Mouse (Mus musculus) granulocyte monocyte progenitor cell, adult 5-6 weeks (primary cell): ENCODE data around the gene Car2. TPM values are rescaled to one million over a fixed set of nuclear protein-coding genes. Genes with fewer than 3 reads are reported as not detected.

Experiments used
- ATAC-seq: replicated peaks from 2 replicates; pipeline ENCODE4 v1.8.0; 2016; ENCODE audit warnings: mild to moderate bottlenecking, moderate TSS enrichment, inconsistent platforms; ENCODE audit not compliant: poor library complexity, severe bottlenecking
- total RNA-seq, 2 experiments: library from RNA; stranded (forward) in 1 of 2; stranded (reverse) in 1 of 2; fragments of 200-712, 200-1000 nt in 1 of 2; fragments of >200 nt in 1 of 2; fragmentation: Nextera tagmentation in 1 of 2; gene quantifications; 2 replicates each; pipeline ENCODE4 v1.2.3; 2014 to 2017

Car2 gene
- total RNA-seq, 2 experiments from 2014 or later, result 13.0 to 15.5 TPM

DNA sequence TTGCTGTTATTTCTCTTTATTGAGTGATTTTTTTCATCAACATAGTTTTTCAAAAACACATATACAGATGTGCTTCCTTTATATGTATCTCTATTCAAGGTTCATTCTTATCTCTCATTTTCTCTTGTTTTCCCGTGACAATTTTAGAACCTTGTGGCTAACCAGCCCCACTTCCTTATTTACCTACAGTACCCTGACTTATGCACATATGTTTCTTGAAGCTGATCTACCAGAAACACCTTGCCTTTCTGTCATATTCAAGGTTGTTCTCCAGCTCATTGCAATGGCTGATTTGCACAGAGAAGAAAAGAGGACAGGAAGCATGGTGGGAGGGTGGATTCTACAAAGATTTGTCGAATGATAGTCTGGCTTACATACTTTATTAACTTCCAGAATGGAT, 29.3 kb downstream of the Car2 start:
- ATAC-seq, result peak; percentile 37; the same call in 1 of the 2 replicates

DNA sequence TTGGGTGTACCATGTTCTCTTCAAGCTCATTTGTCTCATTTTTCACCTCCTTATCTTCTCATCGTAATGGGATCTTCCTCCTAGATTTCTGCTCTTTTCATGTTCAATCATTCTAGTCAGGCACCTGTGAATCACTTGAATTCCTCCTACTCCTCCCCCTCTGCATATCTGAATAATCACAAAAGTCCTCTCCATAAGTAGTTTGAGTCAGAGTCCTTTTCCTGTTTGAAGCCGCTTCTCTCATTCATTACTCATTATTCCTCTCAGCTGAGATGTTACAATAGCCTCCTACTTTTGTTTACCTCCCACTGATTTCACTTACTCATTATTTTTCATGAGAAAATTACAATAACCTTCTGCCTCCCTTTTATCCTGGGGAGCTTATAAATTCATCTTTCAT, 31.2 kb downstream of the Car2 start:
- no peak for ATAC-seq

DNA sequence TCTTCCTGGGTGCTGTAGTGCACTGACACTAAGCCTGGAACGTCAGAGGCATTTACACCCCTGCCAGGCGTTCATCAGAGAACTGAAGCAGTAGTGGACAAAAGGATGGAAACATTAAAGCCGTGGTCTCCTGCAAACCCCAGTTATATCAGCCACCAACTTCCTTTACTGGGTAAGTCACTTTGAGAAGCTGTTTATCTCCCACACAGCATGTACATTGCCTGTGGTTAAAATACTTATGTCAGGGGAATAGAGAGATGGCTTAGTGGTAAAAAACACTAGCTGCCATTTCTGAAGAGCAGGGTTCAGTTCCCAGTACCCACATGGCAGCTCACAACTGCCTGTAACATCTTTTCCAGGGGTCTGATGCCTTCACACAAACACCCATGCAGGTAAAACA, 58.6 kb downstream of the Car2 start:
- ATAC-seq, result no peak

DNA sequence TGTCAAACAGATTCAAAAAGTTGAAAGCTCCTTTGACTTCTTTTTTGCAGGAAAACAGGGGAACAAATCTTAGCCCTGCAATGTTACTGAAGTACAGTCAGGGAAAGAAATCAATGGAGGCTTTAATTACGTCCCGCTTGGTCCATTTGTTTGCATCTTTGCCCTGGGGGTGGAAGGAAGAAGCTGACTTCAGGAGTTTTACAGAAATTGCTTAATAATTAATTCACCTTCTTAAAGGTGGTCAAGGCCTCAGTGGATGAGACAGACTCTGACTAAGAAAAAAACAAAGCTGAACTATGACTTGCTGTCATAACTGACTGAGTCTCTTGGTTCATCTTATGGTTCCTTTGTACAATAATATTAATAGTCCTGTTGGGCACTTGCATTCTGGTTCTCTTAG, 59.6 kb downstream of the Car2 start:
- no peak for ATAC-seq

DNA sequence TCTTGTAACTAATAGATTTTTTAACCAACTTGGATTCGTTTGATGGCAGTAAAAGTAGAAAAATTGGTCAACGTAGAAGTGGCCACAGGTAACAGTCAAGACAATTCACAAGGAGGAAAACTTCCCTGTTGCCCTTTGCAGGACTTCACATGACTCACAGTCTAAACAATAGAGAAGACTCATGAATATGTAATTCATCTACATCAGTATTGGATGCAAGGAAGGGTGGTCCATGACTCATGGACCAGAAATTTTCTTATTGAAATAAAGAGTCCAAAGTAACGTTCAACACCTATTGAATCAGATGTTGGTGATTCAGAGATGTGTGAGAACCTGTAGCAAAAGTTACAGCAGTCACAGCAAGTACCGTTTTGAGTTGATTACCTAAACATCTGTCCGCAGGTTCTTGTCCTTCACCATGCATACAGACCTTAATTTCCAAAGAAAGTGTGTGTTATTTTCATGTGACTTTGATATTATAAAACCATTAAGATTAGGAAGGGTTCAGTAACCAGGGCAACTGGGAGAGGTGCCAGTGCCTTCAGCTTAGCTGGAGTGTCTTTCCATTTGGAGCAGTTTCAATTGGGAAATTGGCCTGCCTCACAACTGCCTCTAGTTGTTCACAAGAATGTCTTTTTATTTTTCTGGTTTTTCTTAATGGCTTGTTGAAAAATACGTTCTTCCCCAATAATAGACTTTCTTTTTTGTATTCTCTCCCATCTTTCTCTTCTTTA, 62.2 kb downstream of the Car2 start:
- no peak for ATAC-seq

DNA sequence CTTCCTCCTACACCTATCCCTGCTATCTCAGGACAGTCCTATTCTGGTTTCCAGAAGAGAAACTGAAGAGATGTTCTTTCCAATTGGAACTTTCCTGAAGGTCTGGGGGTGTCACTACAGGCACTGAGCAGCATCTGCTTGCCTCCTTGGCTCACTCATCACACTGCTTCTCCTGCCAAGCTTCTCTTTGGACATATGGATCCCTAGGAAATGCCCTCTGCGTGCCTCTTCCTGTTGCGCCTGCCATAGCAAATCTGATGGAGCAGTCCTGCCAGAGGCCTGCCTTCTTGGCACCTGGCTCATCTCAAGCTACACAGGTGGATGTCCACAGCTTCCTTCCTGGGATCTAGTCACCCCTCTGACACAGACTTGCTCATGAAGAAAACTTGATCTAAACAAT, 64.0 kb downstream of the Car2 start:
- no peak for ATAC-seq

Other genes starting within 250 kb of the Car2 start
- gene Car13, start 244.5 kb upstream of the Car2 start, total RNA-seq (2014; fragmentation: Nextera tagmentation), result 2.4 and 7.4 TPM in 2 replicates
- 3.8 and 8.9 TPM in 2 replicates for gene Car13, start 244.5 kb upstream of the Car2 start, total RNA-seq (2017)
- gene Car1, start 77.9 kb upstream of the Car2 start, total RNA-seq (2014; fragmentation: Nextera tagmentation), result 4.3 and 5.5 TPM in 2 replicates
- gene Car1, start 77.9 kb upstream of the Car2 start, total RNA-seq (2017), result 5.4 and 14.1 TPM in 2 replicates
- 4.3 and 4.8 TPM in 2 replicates for gene Car3, start 22.8 kb upstream of the Car2 start, total RNA-seq (2014; fragmentation: Nextera tagmentation)
- 4.1 and 6.1 TPM in 2 replicates for gene Car3, start 22.8 kb upstream of the Car2 start, total RNA-seq (2017)